In the genomic region with DNA sequence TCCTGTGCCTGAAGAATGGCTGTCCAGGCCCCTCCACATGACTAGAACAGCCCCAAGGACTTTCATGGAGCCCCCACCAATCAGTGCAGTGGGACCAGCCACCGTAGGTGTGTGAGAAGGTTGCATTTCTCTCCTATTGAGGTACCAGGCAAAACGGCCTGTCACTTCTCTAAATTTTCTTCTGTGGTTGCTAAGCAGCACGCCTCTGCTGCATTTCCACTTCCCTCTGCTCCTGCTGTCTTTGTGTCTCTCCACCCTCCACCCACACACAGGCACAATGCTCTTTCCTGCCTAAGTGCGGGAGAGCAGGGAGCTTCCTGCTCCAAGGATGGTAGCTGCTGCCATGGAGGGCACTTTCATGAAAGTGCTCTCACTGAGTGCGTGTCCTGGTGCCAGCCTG, we compare ENCODE assay signal across 10 mouse cellular contexts. TPM values are rescaled to one million over a fixed set of nuclear protein-coding genes. Genes with fewer than 3 reads are reported as not detected.
DNase-seq lines count a peak whose midpoint lies in the region; ATAC-seq and TF ChIP-seq lines count a peak whose summit lies in the region.
"Had no signal": no experiment of that assay in that cellular context is flagged by ENCODE, and none has a peak within 500 bp of the region (broad histone marks: within the 10 kb centered on the region; RNA-seq: fewer than 3 reads in every experiment).

No protein-coding gene starts in this region.

- no peak overlapping the region for H3K9ac ChIP-seq in heart, adult 2 months (ENCODE audit: low read depth, low read length)
- H3K9ac ChIP-seq in forebrain, embryonic 13.5 days: no peak overlapping the region; the same call in 1 of the 2 replicates
- no peak overlapping the region for H3K9ac ChIP-seq in midbrain, embryonic 14.5 days (replicated peaks; ENCODE audit: low read length)
- H3K9ac ChIP-seq: embryonic facial prominence, embryonic 15.5 days; liver, embryonic 15.5 days had no signal

- TF ChIP-seq EP300 in heart, adult 2 months (IDR thresholded peaks at IDR 0.05; ENCODE audit: insufficient read depth, low read depth, low read length): no peak

- TF ChIP-seq CTCF in heart, adult 2 months (IDR thresholded peaks at IDR 0.05): no peak

- H3K27me3 ChIP-seq in heart, adult 2 months (ENCODE audit: control insufficient read depth, insufficient read depth, low read length): no peaks in the 10 kb centered on the region
- H3K27me3 ChIP-seq in forebrain, embryonic 13.5 days: no peaks in the 10 kb centered on the region
- H3K27me3 ChIP-seq in midbrain, embryonic 14.5 days (ENCODE audit: control insufficient read depth, insufficient read depth, low read length): no peaks in the 10 kb centered on the region
- H3K27me3 ChIP-seq: embryonic facial prominence, embryonic 15.5 days; liver, embryonic 15.5 days had no signal

- no peak overlapping the region for H3K4me2 ChIP-seq in forebrain, embryonic 13.5 days
- no peak overlapping the region for H3K4me2 ChIP-seq in midbrain, embryonic 14.5 days (ENCODE audit: low read length)
- H3K4me2 ChIP-seq: embryonic facial prominence, embryonic 15.5 days; liver, embryonic 15.5 days had no signal

- H3K27ac ChIP-seq in heart, adult 2 months: peak overlapping the region; percentile 41
- peak overlapping the region; percentile 26; the same call in 1 of the 2 replicates for H3K27ac ChIP-seq in forebrain, embryonic 13.5 days
- H3K27ac ChIP-seq in midbrain, embryonic 14.5 days (replicated peaks; ENCODE audit: low read depth, low read length): peak overlapping the region; percentile 33; the same call in 1 of the 2 replicates
- H3K27ac ChIP-seq: embryonic facial prominence, embryonic 15.5 days; liver, embryonic 15.5 days had no signal

- H3K36me3 ChIP-seq in heart, adult 2 months (ENCODE audit: control insufficient read depth, insufficient read depth, low read length): peaks cover 6% of the 10 kb centered on the region
- no peaks in the 10 kb centered on the region for H3K36me3 ChIP-seq in forebrain, embryonic 13.5 days (ENCODE audit: poor library complexity, severe bottlenecking)
- H3K36me3 ChIP-seq in midbrain, embryonic 14.5 days (ENCODE audit: control insufficient read depth, insufficient read depth, low read length): no peaks in the 10 kb centered on the region
- H3K36me3 ChIP-seq: embryonic facial prominence, embryonic 15.5 days; liver, embryonic 15.5 days had no signal

- DNase-seq in heart, adult 2 months: no peak
- no peak for DNase-seq in heart, postnatal 10 days
- peak; percentile 49 to 85 for DNase-seq in layer of hippocampus, postnatal 14 days (ENCODE audit: low spot score in 2 of 2)
- peak; percentile 25 for DNase-seq in midbrain, embryonic 14.5 days
- DNase-seq in retina, postnatal 1 day: no peak
- DNase-seq in c-Kit-positive CD71-positive TER-119-positive erythroid progenitor cells, embryonic 14.5 days (ENCODE audit: low spot score): no peak
- DNase-seq in heart, postnatal 14 days: no peak

- no peaks in the 10 kb centered on the region for H3K79me2 ChIP-seq in heart, adult 2 months (replicated peaks; ENCODE audit: control insufficient read depth, insufficient read depth, low read length)

- intact Hi-C loops in heart, adult 2 months (cut with DNase I): no loop called here
- intact Hi-C loops in heart, postnatal 10 days (cut with DNase I): no loop called here
- intact Hi-C loops in heart, postnatal 14 days (cut with DNase I): no loop called here

- no peak for TF ChIP-seq POLR2A in heart, adult 2 months (IDR thresholded peaks at IDR 0.05; ENCODE audit: insufficient read depth, low read depth, low read length)

- no peak overlapping the region for H3K4me3 ChIP-seq in heart, adult 2 months
- H3K4me3 ChIP-seq in forebrain, embryonic 13.5 days: no peak overlapping the region
- H3K4me3 ChIP-seq in midbrain, embryonic 14.5 days (replicated peaks; ENCODE audit: low read depth, low read length): no peak overlapping the region
- H3K4me3 ChIP-seq: embryonic facial prominence, embryonic 15.5 days; liver, embryonic 15.5 days had no signal

- peaks cover 22% of the 10 kb centered on the region for H3K4me1 ChIP-seq in heart, adult 2 months (ENCODE audit: control insufficient read depth, insufficient read depth, low read length)
- H3K4me1 ChIP-seq in forebrain, embryonic 13.5 days: peaks cover 6% of the 10 kb centered on the region
- H3K4me1 ChIP-seq in midbrain, embryonic 14.5 days (ENCODE audit: control insufficient read depth, insufficient read depth, low read length): peaks cover 11% of the 10 kb centered on the region
- H3K4me1 ChIP-seq: liver, embryonic 15.5 days had no signal

- 23% methylated on average over 5 of the region's 5 CpGs for WGBS in heart, adult 2 months
- 53% methylated on average over 5 of the region's 5 CpGs for WGBS in forebrain, embryonic 13.5 days
- WGBS in midbrain, embryonic 14.5 days: 35% methylated on average over 5 of the region's 5 CpGs

- no peaks in the 10 kb centered on the region for H3K9me3 ChIP-seq in forebrain, embryonic 13.5 days (replicated peaks)
- no peaks in the 10 kb centered on the region for H3K9me3 ChIP-seq in midbrain, embryonic 14.5 days (ENCODE audit: control insufficient read depth, low read length)
- H3K9me3 ChIP-seq: embryonic facial prominence, embryonic 15.5 days; liver, embryonic 15.5 days had no signal

- ATAC-seq in forebrain, embryonic 13.5 days: peak; percentile 57; the same call in 1 of the 2 replicates
- no peak for ATAC-seq in midbrain, embryonic 14.5 days (ENCODE audit: low FRiP score, low TSS enrichment)

RNA-seq across cellular contexts. Expression of gene Mrtfb, which starts 59.0 kb away (rescaled TPM):
- total RNA-seq in heart, adult 2 months (2021): 10 to 100 TPM; 24.9 to 27.1 TPM
- 8.3 and 10.3 TPM in 2 replicates for polyA plus RNA-seq in heart, adult 2 months (2012; rRNA removed)
- 10 to 100 TPM; 36.9 to 40.6 TPM for total RNA-seq in heart, postnatal 10 days (2021)
- polyA plus RNA-seq in forebrain, embryonic 13.5 days (2015; fragmentation: Nextera tagmentation; extraction: Ambion mirVana): 11.6 and 13.7 TPM in 2 replicates
- 100 to 1,000 TPM; 118 to 123 TPM for total RNA-seq in layer of hippocampus, postnatal 14 days (2021)
- 13.0 and 14.9 TPM in 2 replicates for polyA plus RNA-seq in midbrain, embryonic 14.5 days (2014; fragmentation: Nextera tagmentation; extraction: Ambion mirVana)
- total RNA-seq in heart, postnatal 14 days (2021): 10 to 100 TPM; 36.2 to 36.5 TPM

Comparison
In these comparisons a context has a peak if more than half of its experiments do, and no peak if none do; other contexts are left out.
1. DNase-seq: peak in layer of hippocampus, postnatal 14 days (2 of 2) and midbrain, embryonic 14.5 days (single experiment); none in heart, adult 2 months (0 of 2), heart, postnatal 10 days (0 of 2), retina, postnatal 1 day (single experiment), c-Kit-positive CD71-positive TER-119-positive erythroid progenitor cells, embryonic 14.5 days (single experiment) and heart, postnatal 14 days (0 of 2).
2. Peak in every context shown above with its lines, with median percentiles within 50 percentile points of each other: H3K27ac ChIP-seq.